Mouse (Mus musculus): ENCODE measurements around the gene Unc79.

Gene Unc79

GRCm38 (mm10) chr12:103041401-103041800, 92.7 kb downstream of the Unc79 start:
- DNase-seq (ENCODE audit: low spot score): no peak

- DNase-seq (ENCODE audit: low spot score): no peak
Measured at GRCm38 (mm10) chr12:103042711-103043110, 94.1 kb downstream of the Unc79 start.

DNA sequence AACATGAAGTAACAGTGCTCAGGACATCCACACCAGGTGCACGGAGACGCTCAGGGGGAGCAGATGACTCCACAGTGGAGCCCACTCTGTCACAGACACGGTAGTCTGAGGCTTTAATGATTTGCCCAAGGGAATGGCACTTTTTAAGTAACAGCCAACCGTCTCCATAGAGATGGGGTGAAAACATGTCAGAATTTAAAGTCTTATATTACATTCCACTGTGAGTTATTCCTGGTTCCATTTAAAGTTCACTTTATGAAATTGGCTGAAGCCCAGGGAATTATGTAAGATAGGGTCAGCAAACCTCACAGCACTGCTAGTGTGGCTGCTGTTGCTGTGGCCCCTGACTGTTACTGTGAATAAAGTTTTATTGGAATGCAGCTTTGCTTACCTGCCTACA, 95.8 kb downstream of the Unc79 start:
- DNase-seq (ENCODE audit: low spot score): no peak

DNA sequence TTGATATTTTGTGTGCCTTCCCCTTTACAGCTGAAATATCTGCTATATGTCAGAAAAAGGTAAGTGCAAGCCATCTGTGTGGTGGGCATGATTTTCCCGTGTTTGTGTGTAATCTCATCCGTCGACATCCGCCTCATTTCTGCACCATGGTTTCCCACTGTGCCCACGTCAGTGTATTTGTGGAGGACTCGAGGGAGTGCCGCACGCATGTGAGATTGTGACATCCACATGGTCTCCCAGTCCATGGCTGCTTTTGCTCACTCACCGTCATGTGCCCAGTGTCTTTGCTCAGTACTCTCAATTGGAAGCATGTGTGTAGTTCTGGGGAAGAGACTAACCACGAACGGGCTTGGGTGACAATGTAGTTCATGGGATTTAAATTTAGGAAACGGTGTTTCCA, 101.2 kb downstream of the Unc79 start:
- no peak for DNase-seq (ENCODE audit: low spot score)

GRCm38 (mm10) chr12:103059321-103060053, 110.8 kb downstream of the Unc79 start:
- DNase-seq (ENCODE audit: low spot score): no peak

DNA sequence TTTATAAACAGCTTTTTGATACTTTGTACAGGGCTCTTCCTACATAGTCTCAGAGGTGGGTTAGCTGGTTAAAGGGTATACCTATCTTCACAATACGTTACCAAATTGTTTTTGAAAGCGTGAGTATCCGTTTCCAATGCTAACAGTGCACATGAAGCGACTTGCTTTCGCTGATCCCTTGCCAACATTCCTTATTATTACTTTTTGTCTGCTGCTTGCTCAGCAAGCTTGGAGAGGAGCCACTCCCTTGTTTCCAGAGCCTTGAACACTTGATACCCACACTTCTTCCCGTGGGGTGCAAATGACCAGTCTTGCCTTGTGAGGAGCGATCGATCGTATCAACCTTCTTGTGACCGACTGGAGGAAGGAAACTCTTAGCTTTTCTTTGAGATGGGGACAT, 112.1 kb downstream of the Unc79 start:
- DNase-seq (ENCODE audit: low spot score): no peak

GRCm38 (mm10) chr12:103062133-103062532, 113.5 kb downstream of the Unc79 start:
- no peak for DNase-seq (ENCODE audit: low spot score)

- no peak for DNase-seq (ENCODE audit: low spot score)
Measured at GRCm38 (mm10) chr12:103064944-103065343, 116.3 kb downstream of the Unc79 start.

GRCm38 (mm10) chr12:103068161-103068560, 119.5 kb downstream of the Unc79 start:
- DNase-seq (ENCODE audit: low spot score): no peak

GRCm38 (mm10) chr12:103069565-103069964, 120.9 kb downstream of the Unc79 start:
- no peak for DNase-seq (ENCODE audit: low spot score)

- no peak for DNase-seq (ENCODE audit: low spot score)
Measured at GRCm38 (mm10) chr12:103073953-103074352, 125.3 kb downstream of the Unc79 start.

GRCm38 (mm10) chr12:103078751-103079150, 130.1 kb downstream of the Unc79 start:
- no peak for DNase-seq (ENCODE audit: low spot score)

DNA sequence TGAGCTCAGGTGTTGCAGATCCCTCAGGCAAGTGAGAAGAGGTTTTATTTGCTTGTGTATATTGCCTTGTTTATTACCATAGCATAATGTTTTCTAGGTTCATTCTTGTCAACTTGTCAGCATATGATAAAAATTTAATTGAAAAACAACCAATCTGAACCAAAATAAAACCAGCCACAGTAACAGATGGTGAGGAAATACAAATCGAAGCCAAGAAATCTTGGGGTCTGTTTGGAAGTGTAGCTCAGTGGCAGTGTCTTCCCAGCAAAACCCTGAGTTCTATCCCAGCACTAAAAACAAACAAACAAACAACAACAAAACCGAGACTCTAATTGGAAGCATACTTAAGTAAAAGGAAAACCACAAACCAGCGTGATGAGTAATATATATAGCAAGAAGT, 131.4 kb downstream of the Unc79 start:
- DNase-seq (ENCODE audit: low spot score): no peak

GRCm38 (mm10) chr12:103091831-103092230, 143.2 kb downstream of the Unc79 start:
- no peak for DNase-seq (ENCODE audit: low spot score)

DNA sequence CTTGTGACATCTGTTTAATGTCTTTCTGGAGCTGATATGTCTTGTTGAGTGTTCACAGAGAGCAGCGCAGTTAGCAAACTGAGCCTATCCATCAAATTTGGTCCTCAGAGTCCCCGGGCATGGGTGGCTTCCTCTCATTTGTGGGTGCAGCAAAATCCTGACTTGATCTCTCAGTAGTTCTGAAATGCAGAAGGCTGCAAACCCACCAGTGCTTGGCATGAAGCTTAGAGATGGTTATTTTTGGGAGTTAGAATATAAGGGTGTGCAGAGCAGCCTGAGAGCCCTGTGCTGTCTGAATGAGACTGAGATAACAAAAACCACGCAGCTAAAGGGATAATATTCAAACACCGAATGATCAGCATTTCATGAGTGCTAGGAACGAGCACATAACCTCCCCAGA, 146.5 kb downstream of the Unc79 start:
- DNase-seq (ENCODE audit: low spot score): no peak

GRCm38 (mm10) chr12:103099185-103099584, 150.5 kb downstream of the Unc79 start:
- DNase-seq (ENCODE audit: low spot score): no peak

- DNase-seq (ENCODE audit: low spot score): no peak
Measured at GRCm38 (mm10) chr12:103100088-103100487, 151.4 kb downstream of the Unc79 start.

DNA sequence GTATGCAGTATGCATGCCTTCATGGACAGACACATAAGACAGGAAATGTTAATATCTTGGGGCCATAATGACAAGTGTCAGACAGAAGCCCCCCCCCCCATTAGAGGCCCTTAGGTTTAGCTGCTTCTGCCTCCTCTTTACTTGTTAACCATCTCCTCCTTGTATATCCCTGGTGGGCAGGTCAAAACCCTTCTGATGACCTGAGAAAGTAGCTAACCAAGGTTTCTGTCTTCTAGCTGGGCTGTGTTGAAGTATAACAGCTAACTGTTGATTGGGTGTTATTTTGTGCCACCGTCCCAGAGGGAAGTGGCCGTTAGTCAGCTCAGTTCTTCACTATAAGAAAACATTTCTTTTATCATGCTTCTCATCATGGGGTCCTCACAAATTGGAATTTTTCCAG, 154.4 kb downstream of the Unc79 start:
- no peak for DNase-seq (ENCODE audit: low spot score)

DNA sequence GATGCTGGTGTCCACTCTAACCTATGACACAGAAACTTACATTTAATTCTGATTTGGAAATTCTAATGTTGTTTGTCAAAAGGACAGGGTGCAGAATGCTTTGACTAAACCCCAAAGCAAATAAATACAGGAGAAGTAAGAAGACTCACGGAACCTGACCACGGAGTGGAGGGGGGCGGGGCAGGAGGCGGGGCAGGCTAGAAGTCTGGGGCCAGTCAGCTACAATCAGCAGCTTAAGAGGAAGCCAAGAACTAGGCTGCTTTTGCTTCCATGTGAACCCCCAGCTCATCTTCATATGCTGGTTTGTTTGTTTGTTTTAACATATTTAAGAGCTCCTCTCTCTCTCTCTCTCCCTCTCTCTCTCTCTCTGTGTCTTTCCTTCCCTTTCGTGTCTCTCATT, 154.9 kb downstream of the Unc79 start:
- no peak for DNase-seq (ENCODE audit: low spot score)

DNA sequence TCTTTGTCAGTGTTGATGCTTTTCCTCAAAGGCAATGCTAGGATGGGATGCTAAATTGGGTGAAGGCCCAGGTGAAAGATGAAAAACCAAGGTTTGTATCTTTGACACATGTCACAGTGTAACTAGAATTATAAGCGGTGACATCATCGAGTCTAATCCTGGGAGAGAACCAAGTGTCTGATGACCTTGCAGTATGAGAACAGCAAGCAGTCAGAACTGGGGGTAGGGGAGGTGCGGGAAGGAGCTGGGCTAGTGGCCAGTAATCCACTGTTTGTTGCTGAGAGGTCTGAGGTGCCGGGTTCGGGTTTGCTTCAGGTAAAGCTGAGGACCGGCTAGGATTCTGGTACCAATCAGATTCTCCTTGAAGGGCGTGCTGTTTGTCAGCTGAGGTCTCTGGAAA, 160.6 kb downstream of the Unc79 start:
- DNase-seq (ENCODE audit: low spot score): no peak

- DNase-seq (ENCODE audit: low spot score): no peak
Measured at GRCm38 (mm10) chr12:103116639-103117038, 168.0 kb downstream of the Unc79 start.

DNA sequence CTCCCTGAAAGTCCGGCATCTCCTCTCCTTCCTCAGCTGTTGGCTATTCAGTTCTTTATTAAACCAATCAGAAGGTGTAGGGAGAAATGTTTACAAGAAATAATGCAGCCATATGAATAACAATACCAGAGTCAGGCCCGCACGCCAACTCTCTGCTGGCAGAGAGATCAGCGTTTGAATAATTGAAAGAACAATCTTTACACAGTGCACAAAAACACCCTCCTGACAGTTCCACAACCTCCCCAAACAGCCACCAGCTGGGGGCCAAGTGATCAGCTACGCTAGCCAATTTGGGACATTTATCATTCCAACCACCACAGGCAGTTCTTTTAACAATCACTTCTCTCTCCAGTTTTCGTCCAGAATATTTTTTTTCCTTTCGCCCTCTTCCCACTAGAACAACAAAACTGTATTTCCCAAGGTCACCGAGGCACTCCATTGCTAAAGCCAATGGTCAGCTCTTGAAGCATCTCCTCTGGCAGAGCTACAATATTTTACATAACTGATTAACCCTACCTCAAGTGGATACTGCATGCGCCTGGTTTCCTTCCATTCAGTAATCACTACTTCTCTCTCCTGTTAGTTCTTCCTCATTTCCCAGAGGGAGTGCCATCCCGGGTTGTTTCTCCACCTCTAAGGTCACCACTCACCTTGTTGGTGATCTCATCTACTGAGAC, 169.0 kb downstream of the Unc79 start:
- DNase-seq (ENCODE audit: low spot score): no peak

GRCm38 (mm10) chr12:103121928-103122327, 173.3 kb downstream of the Unc79 start:
- no peak for DNase-seq (ENCODE audit: low spot score)

DNA sequence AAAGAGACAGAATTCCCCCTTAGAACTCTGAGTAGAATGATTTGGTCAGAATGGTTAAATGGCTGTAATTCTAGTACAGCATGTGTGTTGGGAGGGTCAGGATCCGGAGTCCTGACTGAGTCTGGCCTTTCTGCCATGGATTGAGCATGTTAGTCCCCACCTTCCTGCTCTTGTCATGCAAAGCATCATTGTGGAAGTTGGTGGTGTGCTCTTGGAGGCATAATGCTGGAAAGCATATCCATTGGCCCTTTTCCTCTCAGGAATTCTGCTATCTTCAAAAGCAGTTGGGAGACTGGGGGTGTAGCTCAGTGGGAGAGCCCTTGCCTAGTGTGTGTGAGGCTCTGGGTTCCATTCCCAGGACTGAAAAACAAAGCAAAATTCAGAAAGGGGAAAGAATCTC, 175.2 kb downstream of the Unc79 start:
- DNase-seq (ENCODE audit: low spot score): no peak

Data from urinary bladder, postnatal 10 days (tissue).